Mouse (Mus musculus): ENCODE measurements around the gene Nrsn2. TPM values are rescaled to one million over a fixed set of nuclear protein-coding genes. Genes with fewer than 3 reads are reported as not detected.
A peak's percentile ranks its signal among the peaks of the same experiment; 100 is the strongest.

Nrsn2 gene
- polyA plus RNA-seq, 1 experiment from 2014 or later = 5.5 TPM

GRCm38 (mm10) chr2:152395271-152395920 lies 19.0 kb upstream of the Nrsn2 start:
- WGBS (ENCODE audit: insufficient replicate concordance) = 10% methylated on average over 13 of the region's 13 CpGs
- Histone ChIP-seq H3K36me3 (ENCODE audit: control insufficient read depth, insufficient read depth, low read length) (no peaks in the 10 kb centered on the region), H3K9me3 (replicated peaks; ENCODE audit: control insufficient read depth, low read length) (no peaks in the 10 kb centered on the region), H3K4me3 (ENCODE audit: low read depth, low read length) (peak overlapping the region; percentile 73), H3K4me1 (ENCODE audit: control insufficient read depth, insufficient read depth, low read length) (peaks cover 31% of the 10 kb centered on the region), H3K9ac (ENCODE audit: low read depth, low read length) (peak overlapping the region; percentile 62), H3K4me2 (peak overlapping the region; percentile 90), H3K27ac (ENCODE audit: low read depth, low read length) (peak overlapping the region; percentile 99; the same call in 1 of the 2 replicates), H3K27me3 (ENCODE audit: control insufficient read depth, insufficient read depth, low read length) (no peaks in the 10 kb centered on the region)
- ATAC-seq (replicated peaks; ENCODE audit: insufficient number of reproducible peaks, low FRiP score, low TSS enrichment) = no peak

- Histone ChIP-seq H3K4me1 (ENCODE audit: control insufficient read depth, insufficient read depth, low read length) (peaks cover 21% of the 10 kb centered on the region), H3K27me3 (ENCODE audit: control insufficient read depth, insufficient read depth, low read length) (no peaks in the 10 kb centered on the region), H3K36me3 (ENCODE audit: control insufficient read depth, insufficient read depth, low read length) (no peaks in the 10 kb centered on the region), H3K9me3 (replicated peaks; ENCODE audit: control insufficient read depth, low read length) (no peaks in the 10 kb centered on the region), H3K4me2 (peak overlapping the region; percentile 90), H3K4me3 (ENCODE audit: low read depth, low read length) (no peak overlapping the region; the same call in 1 of the 2 replicates), H3K9ac (ENCODE audit: low read depth, low read length) (no peak overlapping the region), H3K27ac (ENCODE audit: low read depth, low read length) (0 out of 2 replicates have a peak overlapping the region, but pooled peaks have one; percentile 24)
- no peak for ATAC-seq (replicated peaks; ENCODE audit: insufficient number of reproducible peaks, low FRiP score, low TSS enrichment)
- WGBS (ENCODE audit: insufficient replicate concordance) = 49% methylated on average over 9 of the region's 9 CpGs
These were observed 17.0 kb upstream of the Nrsn2 start for GRCm38 (mm10) chr2:152393225-152394017.

GRCm38 (mm10) chr2:152392786-152393185 lies 16.3 kb upstream of the Nrsn2 start:
- Histone ChIP-seq H3K27ac (ENCODE audit: low read depth, low read length) (no peak overlapping the region), H3K4me1 (ENCODE audit: control insufficient read depth, insufficient read depth, low read length) (peaks cover 21% of the 10 kb centered on the region), H3K9ac (ENCODE audit: low read depth, low read length) (no peak overlapping the region), H3K27me3 (ENCODE audit: control insufficient read depth, insufficient read depth, low read length) (no peaks in the 10 kb centered on the region), H3K4me2 (no peak overlapping the region), H3K9me3 (replicated peaks; ENCODE audit: control insufficient read depth, low read length) (no peaks in the 10 kb centered on the region), H3K36me3 (ENCODE audit: control insufficient read depth, insufficient read depth, low read length) (no peaks in the 10 kb centered on the region), H3K4me3 (ENCODE audit: low read depth, low read length) (no peak overlapping the region)
- WGBS (ENCODE audit: insufficient replicate concordance) = 11% methylated on average over 3 of the region's 3 CpGs
- no peak for ATAC-seq (replicated peaks; ENCODE audit: insufficient number of reproducible peaks, low FRiP score, low TSS enrichment)

GRCm38 (mm10) chr2:152384191-152384590 lies 7.8 kb upstream of the Nrsn2 start:
- WGBS (ENCODE audit: insufficient replicate concordance) = 75% methylated on average over 4 of the region's 4 CpGs
- Histone ChIP-seq H3K27me3 (ENCODE audit: control insufficient read depth, insufficient read depth, low read length) (no peaks in the 10 kb centered on the region), H3K4me1 (ENCODE audit: control insufficient read depth, insufficient read depth, low read length) (no peaks in the 10 kb centered on the region; the same call in 1 of the 2 replicates), H3K36me3 (ENCODE audit: control insufficient read depth, insufficient read depth, low read length) (no peaks in the 10 kb centered on the region), H3K4me3 (ENCODE audit: low read depth, low read length) (no peak overlapping the region), H3K9ac (ENCODE audit: low read depth, low read length) (no peak overlapping the region), H3K27ac (ENCODE audit: low read depth, low read length) (no peak overlapping the region), H3K9me3 (replicated peaks; ENCODE audit: control insufficient read depth, low read length) (no peaks in the 10 kb centered on the region), H3K4me2 (no peak overlapping the region)
- no peak for ATAC-seq (replicated peaks; ENCODE audit: insufficient number of reproducible peaks, low FRiP score, low TSS enrichment)

- H3K27ac ChIP-seq (ENCODE audit: low read depth, low read length) = no peak overlapping the region
- ATAC-seq (replicated peaks; ENCODE audit: insufficient number of reproducible peaks, low FRiP score, low TSS enrichment) = no peak
- H3K4me2 ChIP-seq = peak overlapping the region; percentile 65
- H3K27me3 ChIP-seq (ENCODE audit: control insufficient read depth, insufficient read depth, low read length) = peaks cover 24% of the 10 kb centered on the region
- H3K4me3 ChIP-seq (ENCODE audit: low read depth, low read length) = peak overlapping the region; percentile 22
- WGBS (ENCODE audit: insufficient replicate concordance) = 6% methylated on average over 21 of the region's 21 CpGs
- 0 out of 2 replicates have a peak overlapping the region, but pooled peaks have one; percentile 43 for H3K9ac ChIP-seq (ENCODE audit: low read depth, low read length)
- H3K36me3 ChIP-seq (ENCODE audit: control insufficient read depth, insufficient read depth, low read length) = no peaks in the 10 kb centered on the region
- no peaks in the 10 kb centered on the region for H3K9me3 ChIP-seq (replicated peaks; ENCODE audit: control insufficient read depth, low read length)
- peaks cover 13% of the 10 kb centered on the region for H3K4me1 ChIP-seq (ENCODE audit: control insufficient read depth, insufficient read depth, low read length)
These were observed 640 bp downstream of the Nrsn2 start for GRCm38 (mm10) chr2:152375652-152376344.

GRCm38 (mm10) chr2:152373547-152373946 lies 2.9 kb downstream of the Nrsn2 start:
- Histone ChIP-seq H3K27me3 (ENCODE audit: control insufficient read depth, insufficient read depth, low read length) (peaks cover 26% of the 10 kb centered on the region), H3K27ac (ENCODE audit: low read depth, low read length) (no peak overlapping the region), H3K4me1 (ENCODE audit: control insufficient read depth, insufficient read depth, low read length) (peaks cover 13% of the 10 kb centered on the region), H3K9me3 (replicated peaks; ENCODE audit: control insufficient read depth, low read length) (no peaks in the 10 kb centered on the region), H3K9ac (ENCODE audit: low read depth, low read length) (no peak overlapping the region), H3K4me3 (ENCODE audit: low read depth, low read length) (no peak overlapping the region), H3K4me2 (no peak overlapping the region), H3K36me3 (ENCODE audit: control insufficient read depth, insufficient read depth, low read length) (no peaks in the 10 kb centered on the region)
- 72% methylated on average over 9 of the region's 9 CpGs for WGBS (ENCODE audit: insufficient replicate concordance)
- no peak for ATAC-seq (replicated peaks; ENCODE audit: insufficient number of reproducible peaks, low FRiP score, low TSS enrichment)

- Histone ChIP-seq H3K27me3 (ENCODE audit: control insufficient read depth, insufficient read depth, low read length) (peaks cover 26% of the 10 kb centered on the region), H3K9ac (ENCODE audit: low read depth, low read length) (no peak overlapping the region), H3K4me2 (no peak overlapping the region), H3K4me1 (ENCODE audit: control insufficient read depth, insufficient read depth, low read length) (peaks cover 13% of the 10 kb centered on the region), H3K4me3 (ENCODE audit: low read depth, low read length) (no peak overlapping the region), H3K9me3 (replicated peaks; ENCODE audit: control insufficient read depth, low read length) (no peaks in the 10 kb centered on the region), H3K27ac (ENCODE audit: low read depth, low read length) (no peak overlapping the region), H3K36me3 (ENCODE audit: control insufficient read depth, insufficient read depth, low read length) (no peaks in the 10 kb centered on the region)
- 61% methylated on average over 4 of the region's 4 CpGs for WGBS (ENCODE audit: insufficient replicate concordance)
- no peak for ATAC-seq (replicated peaks; ENCODE audit: insufficient number of reproducible peaks, low FRiP score, low TSS enrichment)
These were observed 3.8 kb downstream of the Nrsn2 start for GRCm38 (mm10) chr2:152372661-152373060.

GRCm38 (mm10) chr2:152372104-152372503 lies 4.3 kb downstream of the Nrsn2 start:
- no peaks in the 10 kb centered on the region for H3K9me3 ChIP-seq (replicated peaks; ENCODE audit: control insufficient read depth, low read length)
- H3K27me3 ChIP-seq (ENCODE audit: control insufficient read depth, insufficient read depth, low read length) = peaks cover 24% of the 10 kb centered on the region
- 77% methylated on average over 7 of the region's 7 CpGs for WGBS (ENCODE audit: insufficient replicate concordance)
- no peak overlapping the region for H3K4me2 ChIP-seq
- ATAC-seq (replicated peaks; ENCODE audit: insufficient number of reproducible peaks, low FRiP score, low TSS enrichment) = no peak
- no peak overlapping the region for H3K4me3 ChIP-seq (ENCODE audit: low read depth, low read length)
- no peaks in the 10 kb centered on the region for H3K36me3 ChIP-seq (ENCODE audit: control insufficient read depth, insufficient read depth, low read length)
- no peak overlapping the region for H3K9ac ChIP-seq (ENCODE audit: low read depth, low read length)
- peaks cover 13% of the 10 kb centered on the region for H3K4me1 ChIP-seq (ENCODE audit: control insufficient read depth, insufficient read depth, low read length)
- H3K27ac ChIP-seq (ENCODE audit: low read depth, low read length) = no peak overlapping the region
